Comparison of ENCODE assay signal across 11 mouse cellular contexts in genomic region chr17:52603411-52603810, GRCm38 (mm10). TPM values are rescaled to one million over a fixed set of nuclear protein-coding genes. Genes with fewer than 3 reads are reported as not detected.
DNase-seq lines count a peak whose midpoint lies in the region; ATAC-seq and TF ChIP-seq lines count a peak whose summit lies in the region.
"Had no signal": no experiment of that assay in that cellular context is flagged by ENCODE, and none has a peak within 500 bp of the region (broad histone marks: within the 10 kb centered on the region; RNA-seq: fewer than 3 reads in every experiment).

No protein-coding gene starts in this region.

- no peaks in the 10 kb centered on the region for H3K36me3 ChIP-seq in forebrain, postnatal 0 days (ENCODE audit: insufficient read depth)
- H3K36me3 ChIP-seq in midbrain, embryonic 11.5 days (ENCODE audit: control insufficient read depth, insufficient read depth, low read length): no peaks in the 10 kb centered on the region
- no peaks in the 10 kb centered on the region for H3K36me3 ChIP-seq in liver, embryonic 12.5 days
- H3K36me3 ChIP-seq: heart, embryonic 12.5 days; stomach, embryonic 15.5 days had no signal

- H3K4me2 ChIP-seq in forebrain, postnatal 0 days (ENCODE audit: low read depth): peak overlapping the region; percentile 93
- peak overlapping the region; percentile 85 for H3K4me2 ChIP-seq in midbrain, embryonic 11.5 days
- H3K4me2 ChIP-seq in liver, embryonic 12.5 days: no peak overlapping the region
- H3K4me2 ChIP-seq: heart, embryonic 12.5 days had no signal

- intact Hi-C loops in heart, postnatal 36 days (cut with DNase I): no loop called here

- peak overlapping the region; percentile 92; the same call in 1 of the 2 replicates for H3K9ac ChIP-seq in forebrain, postnatal 0 days
- H3K9ac ChIP-seq in midbrain, embryonic 11.5 days (ENCODE audit: low read length): no peak overlapping the region
- H3K9ac ChIP-seq in liver, embryonic 12.5 days: no peak overlapping the region
- H3K9ac ChIP-seq: heart, embryonic 12.5 days; stomach, embryonic 15.5 days had no signal

- H3K4me1 ChIP-seq in forebrain, postnatal 0 days (ENCODE audit: insufficient read depth): no peaks in the 10 kb centered on the region
- no peaks in the 10 kb centered on the region for H3K4me1 ChIP-seq in midbrain, embryonic 11.5 days (ENCODE audit: control insufficient read depth, insufficient read depth, low read length)
- 0 out of 2 replicates have a peak, but pooled peaks cover 4% of the 10 kb centered on the region for H3K4me1 ChIP-seq in liver, embryonic 12.5 days

- no peak for ATAC-seq in forebrain, postnatal 0 days
- no peak for ATAC-seq in midbrain, embryonic 11.5 days (ENCODE audit: low FRiP score)
- ATAC-seq in liver, embryonic 12.5 days: no peak
- ATAC-seq in activated CD4-positive, CD25-positive, alpha-beta regulatory T cell, adult 4 months: no peak

- DNase-seq in testis, postnatal 10 days (ENCODE audit: low spot score): peak; percentile 42
- DNase-seq in testis, postnatal 14 days (ENCODE audit: low spot score): no peak
- DNase-seq in forebrain, postnatal 0 days: no peak
- no peak for DNase-seq in midbrain, embryonic 11.5 days (ENCODE audit: low spot score, missing footprints)
- no peak for DNase-seq in heart, postnatal 36 days
- no peak for DNase-seq in thymus, postnatal 0 days (ENCODE audit: low spot score)

- no peaks in the 10 kb centered on the region for H3K27me3 ChIP-seq in forebrain, postnatal 0 days (ENCODE audit: insufficient read depth, low read length)
- peaks cover 11% of the 10 kb centered on the region for H3K27me3 ChIP-seq in midbrain, embryonic 11.5 days (ENCODE audit: control insufficient read depth, insufficient read depth, low read length)
- peaks cover 42% of the 10 kb centered on the region for H3K27me3 ChIP-seq in liver, embryonic 12.5 days (replicated peaks)

- 4% methylated on average over 5 of the region's 5 CpGs for WGBS in forebrain, postnatal 0 days
- 8% methylated on average over 5 of the region's 5 CpGs for WGBS in midbrain, embryonic 11.5 days
- 8% methylated on average over 5 of the region's 5 CpGs for whole genome bisulfite sequencing in liver, embryonic 12.5 days (ENCODE audit: insufficient replicate concordance)

- TF ChIP-seq CTCF in forebrain, postnatal 0 days (IDR thresholded peaks at IDR 0.05; ENCODE audit: low read depth): no peak

- H3K4me3 ChIP-seq in forebrain, postnatal 0 days (ENCODE audit: low read depth, low read length): peak overlapping the region; percentile 67
- peak overlapping the region; percentile 45 for H3K4me3 ChIP-seq in midbrain, embryonic 11.5 days (ENCODE audit: low read depth, low read length)
- no peak overlapping the region for H3K4me3 ChIP-seq in liver, embryonic 12.5 days
- H3K4me3 ChIP-seq: heart, embryonic 12.5 days had no signal

- no peak overlapping the region for H3K27ac ChIP-seq in forebrain, postnatal 0 days (ENCODE audit: low read depth, low read length)
- no peak overlapping the region for H3K27ac ChIP-seq in midbrain, embryonic 11.5 days (ENCODE audit: low read depth, low read length)
- H3K27ac ChIP-seq in liver, embryonic 12.5 days: no peak overlapping the region
- H3K27ac ChIP-seq: stomach, embryonic 15.5 days had no signal

- H3K9me3 ChIP-seq in forebrain, postnatal 0 days (ENCODE audit: low read length): no peaks in the 10 kb centered on the region
- no peaks in the 10 kb centered on the region for H3K9me3 ChIP-seq in midbrain, embryonic 11.5 days (ENCODE audit: control insufficient read depth, low read length)
- H3K9me3 ChIP-seq in liver, embryonic 12.5 days (replicated peaks): no peaks in the 10 kb centered on the region
- H3K9me3 ChIP-seq: heart, embryonic 12.5 days; stomach, embryonic 15.5 days had no signal

RNA-seq across cellular contexts. Expression of gene Kcnh8, which starts 0.9 kb away (rescaled TPM):
- 4.9 and 6.0 TPM in 2 replicates for total RNA-seq in forebrain, postnatal 0 days (2014; rRNA removed)
- 1.2 and 2.0 TPM in 2 replicates for polyA plus RNA-seq in forebrain, postnatal 0 days (2015; fragmentation: Nextera tagmentation; extraction: Ambion mirVana)
- polyA plus RNA-seq in midbrain, embryonic 11.5 days (2014; fragmentation: Nextera tagmentation; extraction: Ambion mirVana): 1.9 TPM in 2 replicates
- polyA plus RNA-seq in liver, embryonic 12.5 days (2016; fragmentation: Nextera tagmentation; extraction: Ambion mirVana): 0.04 TPM in 1 of 2 replicates, not detected in the other
- polyA plus RNA-seq in activated CD4-positive, CD25-positive, alpha-beta regulatory T cell, adult 4 months (2017; shearing (Covaris generic)): under 1 TPM in 1 of 2 experiments, not detected in 1; 0.13 TPM
- total RNA-seq in heart, postnatal 36 days (2021): not detected
- polyA plus RNA-seq in thymus, postnatal 0 days (2015; fragmentation: Nextera tagmentation; extraction: Ambion mirVana): 0.04 and 0.12 TPM in 2 replicates
- polyA plus RNA-seq: heart, embryonic 12.5 days; liver, embryonic 16.5 days had no signal
